Mouse (Mus musculus): ENCODE results near the gene Slc35c2.

Gene Slc35c2

DNA sequence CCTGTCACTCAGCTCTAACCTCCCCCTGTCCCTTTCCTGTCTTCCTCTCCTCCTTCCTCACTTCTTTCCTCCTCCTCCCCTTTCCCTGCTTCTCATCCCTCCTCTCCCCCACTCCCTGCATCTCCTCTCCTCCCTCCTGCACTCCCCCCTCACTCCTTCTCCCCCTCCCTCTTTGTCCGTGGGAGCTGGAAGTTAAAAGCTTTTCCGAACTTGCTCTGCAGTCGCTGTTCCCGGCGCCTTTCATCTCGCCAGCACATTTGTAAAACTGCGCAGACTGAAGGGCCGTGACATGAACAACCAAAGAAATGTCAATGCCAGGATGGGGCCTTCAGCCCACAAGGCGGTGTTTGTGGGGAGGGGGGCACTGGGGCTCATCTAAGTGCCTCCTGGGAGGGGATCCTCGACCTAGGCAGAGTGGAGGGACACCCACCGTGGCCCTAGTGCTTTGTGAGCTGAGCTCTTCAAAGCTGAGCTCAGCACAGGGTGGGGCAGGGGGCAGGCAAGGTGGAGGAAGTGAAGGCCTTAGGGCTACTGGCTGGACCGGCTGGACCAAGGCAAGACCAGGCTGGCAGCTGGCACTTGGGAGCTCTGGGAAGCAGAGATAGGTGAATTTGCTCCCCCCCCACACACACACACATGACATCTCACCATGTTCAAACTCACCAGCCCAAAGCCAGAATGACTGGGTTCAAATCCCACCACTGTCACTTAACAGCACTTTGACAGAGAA, 49.1 kb downstream of the Slc35c2 start:
- no peak for DNase-seq (ENCODE audit: low read depth)

DNA sequence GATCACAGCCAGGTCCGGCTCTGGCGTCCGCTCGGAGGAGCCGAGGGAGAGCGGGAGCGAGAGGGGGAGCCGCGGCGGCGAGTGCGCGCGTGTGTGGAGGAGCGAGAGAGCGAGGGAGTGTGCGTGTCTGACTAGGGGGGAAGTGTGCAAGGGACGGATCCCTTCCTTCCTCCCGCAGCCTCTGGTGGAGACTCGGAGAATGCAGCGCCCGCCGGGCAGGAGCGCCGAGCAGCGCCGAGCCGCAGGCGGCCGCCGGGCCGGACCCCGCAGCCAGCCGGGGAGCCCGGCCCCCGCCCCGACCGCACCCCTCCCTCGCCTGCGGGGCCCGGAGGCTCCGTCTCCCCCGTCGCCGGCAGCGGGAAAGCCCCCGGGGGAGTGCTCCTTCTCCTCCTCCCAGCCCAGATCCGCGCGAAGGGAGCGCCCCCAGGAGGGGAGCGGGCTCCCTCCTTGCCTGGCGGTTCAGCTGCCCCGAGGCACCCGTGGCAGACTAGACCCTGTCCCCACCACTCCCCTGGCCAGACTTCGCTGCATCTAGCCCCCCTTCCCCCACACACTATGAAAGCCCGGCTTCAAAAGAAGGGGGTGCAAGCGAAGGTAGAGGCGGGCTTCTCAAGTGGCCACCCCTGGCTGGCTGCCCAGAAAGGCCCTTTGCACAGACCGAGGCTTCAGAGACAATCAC, 52.9 kb downstream of the Slc35c2 start, which contains the start of gene Cdh22:
Cdh22 (minus strand) TSS at position 241 of the 679 bp plus-strand sequence.
- peak; percentile 27 for DNase-seq (ENCODE audit: low read depth)

DNA sequence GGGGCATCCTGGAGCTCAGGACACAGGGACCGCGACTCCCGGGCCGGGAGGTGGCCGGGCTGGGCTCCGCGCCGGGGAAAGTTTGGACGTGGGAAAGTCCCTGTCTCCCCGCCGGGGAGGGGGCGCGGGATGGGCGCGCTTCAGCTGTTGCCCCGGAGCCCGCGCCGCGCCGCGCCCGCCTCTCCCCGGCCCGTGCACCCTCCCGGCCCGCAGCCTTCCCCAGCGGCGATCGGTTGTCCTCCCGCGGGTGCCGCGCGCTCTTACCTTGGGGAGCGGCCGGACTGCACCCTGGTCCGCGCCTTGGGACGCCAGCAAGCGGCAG, 53.4 kb downstream of the Slc35c2 start:
- DNase-seq (ENCODE audit: low read depth) = no peak

- DNase-seq (ENCODE audit: low read depth) = peak; percentile 21
Measured at GRCm38 (mm10) chr2:165233491-165234290, 54.0 kb downstream of the Slc35c2 start.

- DNase-seq (ENCODE audit: low read depth) = no peak
Measured at GRCm38 (mm10) chr2:165229050-165229449, 58.6 kb downstream of the Slc35c2 start.
